Mouse (Mus musculus) midbrain, embryonic 12.5 days (tissue): Measurements from ENCODE around the gene Cox19. TPM values are rescaled to one million over a fixed set of nuclear protein-coding genes. Genes with fewer than 3 reads are reported as not detected.
"Not testable (repeated sequence)": the region's sequence is repeated elsewhere in the genome, so short reads cannot be mapped to it uniquely, and the experiment has no call there.

Experiments used
- ATAC-seq: fragments of 200-750 bp; cut with Nextera tagmentation; 2 replicates; pipeline ENCODE4 v1.8.0; 2017; ENCODE audit warnings: low read depth, moderate TSS enrichment, moderate library complexity; ENCODE audit not compliant: low FRiP score
- H3K27ac ChIP-seq: fragments of 300-500 bp; sonication (generic); replicated peaks from 2 replicates; pipeline ENCODE4 v1.5.1; 2016; ENCODE audit warnings: mild to moderate bottlenecking
- H3K27me3 ChIP-seq: fragments of 300-500 bp; sonication (generic); 2 replicates; pipeline ENCODE4 v1.6.1; 2016; ENCODE audit warnings: mild to moderate bottlenecking
- H3K36me3 ChIP-seq: fragments of 300-500 bp; sonication (generic); 2 replicates; pipeline ENCODE4 v1.6.1; 2016
- H3K4me1 ChIP-seq: fragments of 300-500 bp; sonication (generic); 2 replicates; pipeline ENCODE4 v1.6.1; 2016
- H3K4me2 ChIP-seq: fragments of 300-500 bp; sonication (generic); replicated peaks from 2 replicates; pipeline ENCODE4 v1.6.1; 2016; ENCODE audit warnings: mild to moderate bottlenecking, moderate library complexity
- H3K4me3 ChIP-seq: fragments of 300-500 bp; sonication (generic); 2 replicates; pipeline ENCODE4 v1.5.1; 2016; ENCODE audit warnings: mild to moderate bottlenecking
- H3K9ac ChIP-seq: fragments of 300-500 bp; sonication (generic); replicated peaks from 2 replicates; pipeline ENCODE4 v1.6.1; 2016; ENCODE audit warnings: mild to moderate bottlenecking, moderate library complexity
- H3K9me3 ChIP-seq: fragments of 300-500 bp; sonication (generic); 2 replicates; pipeline ENCODE4 v1.6.1; 2016; ENCODE audit warnings: mild to moderate bottlenecking
- WGBS: fragments of 180-500 bp; shearing (Covaris S2); methylation state at CpG from one replicate; pipeline ENCODE4 v1.1.7; 2016; 5-methylcytosine and 5-hydroxymethylcytosine counted together
- polyA plus RNA-seq: library from polyadenylated mRNA; unstranded; fragments of >200 nt; fragmentation: Nextera tagmentation; extraction: Ambion mirVana; gene quantifications from 2 replicates; pipeline ENCODE4 v1.2.1, GENCODE M21; 2016

Gene Cox19
- 121 and 125 TPM in 2 replicates for polyA plus RNA-seq

- no peak for ATAC-seq
- Histone ChIP-seq H3K9ac (no peak within 1 kb of the TSS), H3K4me2 (no peak within 1 kb of the TSS), H3K27ac (no peak within 1 kb of the TSS), H3K27me3 (peaks cover 21% of the 10 kb centered on the region; the same call in 1 of the 2 replicates), H3K9me3 (no peaks in the 10 kb centered on the region), H3K36me3 (no peaks in the 10 kb centered on the region), H3K4me1 (peaks cover 9% of the 10 kb centered on the region; the same call in 1 of the 2 replicates), H3K4me3 (no peak within 1 kb of the TSS)
- WGBS: 60% methylated on average over 5 of the region's 5 CpGs
Measured at GRCm38 (mm10) chr5:139351134-139351533, at the start of gene Cox19. Cox19 (minus strand) TSS chr5:139351418.

DNA sequence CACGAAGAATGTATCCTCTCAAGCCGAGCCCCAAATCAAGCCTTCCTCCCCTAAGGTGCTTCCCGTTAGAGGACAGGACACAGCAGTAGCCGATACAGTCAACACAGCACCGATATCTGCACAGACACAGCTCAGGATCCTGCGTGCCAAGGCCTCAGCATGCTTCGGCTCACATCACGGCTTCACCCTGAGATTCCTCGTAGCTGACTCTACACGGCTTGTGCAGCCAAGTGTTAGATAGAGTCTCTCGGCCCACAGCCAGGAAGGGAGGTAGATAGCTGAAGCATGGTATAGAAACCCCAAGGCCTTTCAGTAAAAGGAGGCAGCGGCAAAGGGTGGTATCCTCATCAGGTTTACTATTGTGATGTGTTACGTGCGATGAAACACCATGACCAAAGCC, 48.8 kb upstream of the Cox19 start:
- Histone ChIP-seq H3K9me3 (no peaks in the 10 kb centered on the region), H3K4me2 (no peak overlapping the region), H3K27me3 (no peaks in the 10 kb centered on the region), H3K4me3 (no peak overlapping the region), H3K9ac (no peak overlapping the region), H3K4me1 (peaks cover 3% of the 10 kb centered on the region; the same call in 1 of the 2 replicates), H3K27ac (no peak overlapping the region), H3K36me3 (no peaks in the 10 kb centered on the region)
- 93% methylated on average over 14 of the region's 14 CpGs for WGBS
- no peak for ATAC-seq

DNA sequence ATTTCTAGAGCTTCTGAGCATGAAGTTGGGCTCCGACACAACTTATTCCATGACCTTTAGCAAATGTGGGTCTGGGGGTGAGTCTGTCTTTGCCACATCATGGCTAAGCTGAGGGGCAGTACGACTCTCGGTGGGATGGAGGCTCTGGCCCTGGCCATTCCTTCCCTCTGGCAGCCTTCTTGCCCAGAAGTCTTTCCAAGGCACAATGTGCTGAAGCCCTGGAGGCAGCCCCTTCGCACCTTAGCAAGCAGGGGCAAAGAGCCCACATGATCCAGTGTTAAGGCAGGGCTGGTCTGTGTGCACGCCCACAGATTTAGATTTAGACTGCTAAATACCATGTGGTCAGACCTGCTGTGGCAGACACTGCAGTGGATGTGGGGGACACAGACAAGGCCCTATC, 47.6 kb upstream of the Cox19 start:
- H3K27ac ChIP-seq: no peak overlapping the region
- 83% methylated on average over 5 of the region's 5 CpGs for WGBS
- no peaks in the 10 kb centered on the region for H3K9me3 ChIP-seq
- ATAC-seq: no peak
- no peak overlapping the region for H3K9ac ChIP-seq
- H3K36me3 ChIP-seq: no peaks in the 10 kb centered on the region
- H3K4me1 ChIP-seq: peaks cover 3% of the 10 kb centered on the region; the same call in 1 of the 2 replicates
- no peak overlapping the region for H3K4me3 ChIP-seq
- no peak overlapping the region for H3K4me2 ChIP-seq
- H3K27me3 ChIP-seq: no peaks in the 10 kb centered on the region

DNA sequence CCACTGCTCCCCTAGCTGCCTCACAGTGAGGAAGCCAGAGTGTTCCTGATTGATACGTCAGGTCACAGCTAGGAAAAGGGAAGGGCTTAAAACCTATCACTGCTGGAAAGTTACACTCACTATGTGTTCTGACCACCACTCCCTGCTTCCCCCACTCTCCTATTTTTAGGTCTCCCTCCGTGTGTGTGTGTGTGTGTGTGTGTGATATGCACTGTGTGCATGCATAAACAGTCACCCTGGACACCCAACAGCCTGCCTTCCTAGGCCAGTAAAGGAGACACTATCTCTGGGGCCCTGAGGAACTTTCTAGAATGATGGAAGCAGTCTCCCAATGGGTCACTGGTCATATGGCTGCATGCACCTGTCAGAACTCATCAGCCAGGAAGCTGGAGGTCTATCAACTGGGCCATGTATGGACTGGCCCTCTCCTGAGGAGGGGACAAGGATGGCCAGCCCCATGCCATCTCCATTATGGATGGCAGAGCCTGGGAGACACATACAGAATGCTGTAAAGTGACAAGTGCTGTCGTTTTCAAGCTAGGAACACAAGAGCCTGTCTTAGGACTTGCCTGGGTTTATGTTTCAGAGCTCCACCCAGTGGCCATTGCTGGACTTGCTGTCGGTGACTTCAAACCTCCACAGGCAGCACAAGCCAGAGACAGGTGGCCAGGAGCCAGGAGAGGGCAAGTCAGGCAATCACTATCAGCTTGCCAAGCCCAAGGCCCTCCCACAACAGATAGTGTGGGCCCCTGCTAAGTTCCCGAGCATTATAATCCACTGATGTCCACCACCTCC, 46.9 kb upstream of the Cox19 start:
- Histone ChIP-seq H3K4me3 (no peak overlapping the region), H3K27ac (no peak overlapping the region), H3K27me3 (no peaks in the 10 kb centered on the region), H3K4me1 (peaks cover 3% of the 10 kb centered on the region; the same call in 1 of the 2 replicates), H3K9me3 (no peaks in the 10 kb centered on the region), H3K4me2 (no peak overlapping the region), H3K9ac (no peak overlapping the region), H3K36me3 (no peaks in the 10 kb centered on the region)
- WGBS: 45% methylated on average over 5 of the region's 5 CpGs
- no peak; the same call in 1 of the 2 replicates for ATAC-seq

GRCm38 (mm10) chr5:139397359-139397916, 46.2 kb upstream of the Cox19 start:
- Histone ChIP-seq H3K4me1 (peaks cover 3% of the 10 kb centered on the region; the same call in 1 of the 2 replicates), H3K36me3 (no peaks in the 10 kb centered on the region), H3K27ac (no peak overlapping the region), H3K9ac (no peak overlapping the region), H3K27me3 (no peaks in the 10 kb centered on the region), H3K9me3 (no peaks in the 10 kb centered on the region), H3K4me3 (no peak overlapping the region), H3K4me2 (no peak overlapping the region)
- 90% methylated on average over 4 of the region's 4 CpGs for WGBS
- ATAC-seq: no peak

- Histone ChIP-seq H3K4me1 (peaks cover 3% of the 10 kb centered on the region; the same call in 1 of the 2 replicates), H3K4me3 (no peak overlapping the region), H3K9me3 (no peaks in the 10 kb centered on the region), H3K27ac (no peak overlapping the region), H3K27me3 (no peaks in the 10 kb centered on the region), H3K9ac (no peak overlapping the region), H3K36me3 (no peaks in the 10 kb centered on the region), H3K4me2 (no peak overlapping the region)
- WGBS: 94% methylated on average over 4 of the region's 4 CpGs
- no peak for ATAC-seq
Measured at GRCm38 (mm10) chr5:139395528-139395927, 44.3 kb upstream of the Cox19 start.

- Histone ChIP-seq H3K36me3 (no peaks in the 10 kb centered on the region), H3K27me3 (no peaks in the 10 kb centered on the region), H3K9me3 (no peaks in the 10 kb centered on the region), H3K4me2 (no peak overlapping the region), H3K9ac (no peak overlapping the region), H3K4me1 (peaks cover 8% of the 10 kb centered on the region; the same call in 1 of the 2 replicates), H3K4me3 (no peak overlapping the region), H3K27ac (no peak overlapping the region)
- WGBS: 57% methylated on average over 7 of the region's 7 CpGs
- no peak for ATAC-seq
Measured at GRCm38 (mm10) chr5:139394399-139394798, 43.2 kb upstream of the Cox19 start.

DNA sequence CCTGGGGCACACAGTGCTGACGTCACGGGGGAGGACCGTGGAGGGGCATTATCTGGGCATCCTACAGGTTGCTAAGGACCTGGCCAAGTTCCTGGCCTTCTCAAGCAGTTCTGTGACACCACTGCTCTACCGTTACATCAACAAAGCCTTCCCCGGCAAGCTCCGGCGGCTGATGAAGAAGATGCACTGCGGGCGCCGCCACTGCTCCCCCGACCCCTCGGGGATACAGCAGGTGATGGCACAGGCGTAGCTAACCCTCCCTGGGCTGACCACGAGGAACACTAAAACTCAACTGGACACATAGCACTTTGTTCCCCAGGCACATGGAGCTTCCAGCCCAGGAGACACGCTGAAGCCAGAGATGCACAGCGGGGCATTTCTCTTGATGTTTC, 42.0 kb upstream of the Cox19 start:
- Histone ChIP-seq H3K9ac (no peak overlapping the region), H3K9me3 (no peaks in the 10 kb centered on the region), H3K27ac (no peak overlapping the region), H3K27me3 (no peaks in the 10 kb centered on the region), H3K36me3 (no peaks in the 10 kb centered on the region), H3K4me1 (peaks cover 7% of the 10 kb centered on the region; the same call in 1 of the 2 replicates), H3K4me3 (no peak overlapping the region), H3K4me2 (no peak overlapping the region)
- 91% methylated on average over 16 of the region's 16 CpGs for WGBS
- ATAC-seq: no peak

DNA sequence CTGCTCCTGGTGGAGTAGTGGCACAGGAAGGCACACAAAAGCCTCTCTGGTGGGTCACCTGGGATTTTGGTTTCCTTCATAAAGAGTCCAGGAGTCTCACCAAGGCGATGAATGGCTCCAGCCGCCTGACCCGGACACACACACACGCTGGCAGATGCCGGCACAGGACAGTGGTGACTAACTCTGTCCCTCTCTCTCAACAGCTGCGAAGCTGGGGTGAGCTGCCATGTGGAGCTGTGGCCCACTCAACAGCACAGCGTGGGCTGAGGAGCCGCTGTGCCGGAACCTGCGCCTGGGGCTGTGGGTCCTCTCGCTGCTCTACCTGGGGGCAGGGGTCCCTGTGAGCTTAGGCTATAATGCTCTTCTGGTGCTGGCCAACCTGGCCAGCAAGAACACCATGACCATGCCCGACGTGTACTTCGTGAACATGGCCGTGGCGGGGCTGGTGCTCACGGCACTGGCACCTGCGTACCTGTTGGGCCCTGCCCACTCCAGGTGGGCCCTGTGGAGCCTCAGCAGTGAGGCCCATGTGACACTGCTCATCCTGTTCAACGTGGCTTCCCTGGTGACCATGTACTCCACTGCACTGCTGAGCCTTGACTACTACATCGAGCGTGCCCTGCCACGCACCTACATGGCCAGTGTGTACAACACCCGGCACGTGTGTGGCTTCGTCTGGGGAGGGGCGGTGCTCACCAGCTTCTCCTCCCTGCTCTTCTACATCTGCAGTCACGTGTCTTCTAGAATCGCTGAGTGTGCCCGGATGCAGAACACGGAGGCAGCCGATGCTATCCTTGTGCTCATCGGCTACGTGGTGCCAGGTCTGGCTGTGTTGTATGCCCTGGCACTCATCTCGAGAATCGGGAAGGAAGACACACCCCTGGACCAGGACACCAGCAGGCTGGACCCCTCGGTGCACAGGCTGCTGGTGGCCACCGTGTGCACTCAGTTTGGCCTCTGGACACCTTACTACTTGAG, 41.3 kb upstream of the Cox19 start:
- Histone ChIP-seq H3K36me3 (no peaks in the 10 kb centered on the region), H3K27ac (no peak overlapping the region), H3K4me2 (no peak overlapping the region), H3K9ac (no peak overlapping the region), H3K4me1 (peaks cover 5% of the 10 kb centered on the region; the same call in 1 of the 2 replicates), H3K27me3 (no peaks in the 10 kb centered on the region), H3K4me3 (no peak overlapping the region), H3K9me3 (no peaks in the 10 kb centered on the region)
- 95% methylated on average over 37 of the region's 37 CpGs for WGBS
- no peak for ATAC-seq

- H3K9me3 ChIP-seq: no peaks in the 10 kb centered on the region
- peaks cover 5% of the 10 kb centered on the region; the same call in 1 of the 2 replicates for H3K4me1 ChIP-seq
- WGBS: 87% methylated on average over 11 of the region's 11 CpGs
Measured at GRCm38 (mm10) chr5:139391309-139391990, 40.2 kb upstream of the Cox19 start.

GRCm38 (mm10) chr5:139390324-139391119, 39.3 kb upstream of the Cox19 start:
- 76% methylated on average over 5 of the region's 5 CpGs for WGBS
- H3K4me3 ChIP-seq, ATAC-seq, H3K4me1 ChIP-seq, H3K36me3 ChIP-seq, H3K27ac ChIP-seq, H3K4me2 ChIP-seq, H3K27me3 ChIP-seq, H3K9ac ChIP-seq, H3K9me3 ChIP-seq: not testable (repeated sequence)

More at GRCm38 (mm10) chr5:139391309-139391990, 40.2 kb upstream of the Cox19 start:
- Histone ChIP-seq H3K27me3 (no peaks in the 10 kb centered on the region), H3K4me3 (no peak overlapping the region), H3K9ac (no peak overlapping the region), H3K4me2 (no peak overlapping the region), H3K27ac (no peak overlapping the region), H3K36me3 (no peaks in the 10 kb centered on the region)
- no peak for ATAC-seq
